Mouse (Mus musculus) stomach, embryonic 16.5 days (tissue): ENCODE measurements at regions not wholly inside any gene's neighbourhood (a gene's known extent, or its start where the extent isn't known, plus 50 kb on each side); places are given as distances from the start of the nearest gene placed in this dataset.

ENCODE experiments used
- ATAC-seq: fragments of 200-750 bp; cut with Nextera tagmentation; 2 replicates; pipeline ENCODE4 v1.8.0; 2017; ENCODE audit warnings: moderate number of reproducible peaks, moderate TSS enrichment; ENCODE audit not compliant: insufficient read depth, low FRiP score
- H3K27ac ChIP-seq: fragments of 300-500 bp; sonication (generic); 2 replicates; pipeline ENCODE4 v1.5.1; 2014; ENCODE audit warnings: low read length
- H3K27me3 ChIP-seq: fragments of 300-500 bp; sonication (generic); 2 replicates; pipeline ENCODE4 v1.6.1; 2014; ENCODE audit warnings: low read length, control low read depth, mixed read lengths; ENCODE audit not compliant: control insufficient read depth, insufficient read depth
- H3K36me3 ChIP-seq: fragments of 300-500 bp; sonication (generic); 2 replicates; pipeline ENCODE4 v1.6.1; 2014; ENCODE audit warnings: low read length; ENCODE audit not compliant: control insufficient read depth, insufficient read depth
- H3K4me1 ChIP-seq: fragments of 300-500 bp; sonication (generic); 2 replicates; pipeline ENCODE4 v1.6.1; 2014; ENCODE audit warnings: low read length, control low read depth, mixed read lengths; ENCODE audit not compliant: control insufficient read depth, insufficient read depth
- H3K4me2 ChIP-seq: fragments of 300-500 bp; sonication (generic); 2 replicates; pipeline ENCODE4 v1.6.1; 2014; ENCODE audit warnings: low read depth, low read length, mixed read lengths
- H3K4me3 ChIP-seq: fragments of 300-500 bp; sonication (generic); replicated peaks from 2 replicates; pipeline ENCODE4 v1.5.1; 2014; ENCODE audit warnings: mild to moderate bottlenecking, low read length
- H3K9ac ChIP-seq: fragments of 300-500 bp; sonication (generic); 2 replicates; pipeline ENCODE4 v1.6.1; 2014; ENCODE audit warnings: low read length
- H3K9me3 ChIP-seq: fragments of 300-500 bp; sonication (generic); replicated peaks from 2 replicates; pipeline ENCODE4 v1.6.1; 2016; ENCODE audit warnings: low read length, control low read depth; ENCODE audit not compliant: control insufficient read depth
- WGBS: fragments of 180-500 bp; shearing (Covaris S2); extraction: QIAGEN DNeasy Blood & Tissue Kit; methylation state at CpG from one replicate; pipeline ENCODE4 v1.1.7; 2014; 5-methylcytosine and 5-hydroxymethylcytosine counted together

- H3K27ac ChIP-seq: no peak overlapping the region
- no peak overlapping the region for H3K9ac ChIP-seq
- no peaks in the 10 kb centered on the region for H3K4me1 ChIP-seq
- no peak overlapping the region for H3K4me2 ChIP-seq
- peak; percentile 21; the same call in 1 of the 2 replicates for ATAC-seq
- no peaks in the 10 kb centered on the region for H3K9me3 ChIP-seq
- H3K36me3 ChIP-seq: no peaks in the 10 kb centered on the region
- WGBS: 42% methylated on average over 10 of the region's 10 CpGs
- H3K27me3 ChIP-seq: no peaks in the 10 kb centered on the region
- no peak overlapping the region for H3K4me3 ChIP-seq
Measured at GRCm38 (mm10) chr3:63137391-63138147, 103.8 kb upstream of the Mme start.

- no peak overlapping the region for H3K9ac ChIP-seq
- H3K27me3 ChIP-seq: no peaks in the 10 kb centered on the region
- 90% methylated on average over 5 of the region's 5 CpGs for WGBS
- no peaks in the 10 kb centered on the region for H3K4me1 ChIP-seq
- no peaks in the 10 kb centered on the region for H3K36me3 ChIP-seq
- no peak for ATAC-seq
- no peak overlapping the region for H3K4me3 ChIP-seq
- no peak overlapping the region for H3K4me2 ChIP-seq
- H3K9me3 ChIP-seq: no peaks in the 10 kb centered on the region
- H3K27ac ChIP-seq: no peak overlapping the region
Measured at GRCm38 (mm10) chr3:63146237-63146636, 95.1 kb upstream of the Mme start.

GRCm38 (mm10) chr3:63182411-63183166, 58.7 kb upstream of the Mme start:
- no peak for ATAC-seq
- Histone ChIP-seq H3K27me3 (no peaks in the 10 kb centered on the region), H3K9me3 (no peaks in the 10 kb centered on the region), H3K9ac (no peak overlapping the region), H3K36me3 (no peaks in the 10 kb centered on the region), H3K4me1 (no peaks in the 10 kb centered on the region), H3K4me3 (no peak overlapping the region), H3K4me2 (no peak overlapping the region), H3K27ac (no peak overlapping the region)
- WGBS: 80% methylated on average over 5 of the region's 5 CpGs

GRCm38 (mm10) chr3:63187836-63188440, 53.4 kb upstream of the Mme start:
- Histone ChIP-seq H3K4me1 (no peaks in the 10 kb centered on the region), H3K9me3 (no peaks in the 10 kb centered on the region), H3K36me3 (no peaks in the 10 kb centered on the region), H3K4me3 (no peak overlapping the region), H3K9ac (no peak overlapping the region), H3K27ac (no peak overlapping the region), H3K4me2 (no peak overlapping the region), H3K27me3 (no peaks in the 10 kb centered on the region)
- 69% methylated on average over 3 of the region's 3 CpGs for WGBS
- no peak for ATAC-seq
